Mouse (Mus musculus): Measurements from ENCODE around the gene Rab1a. TPM values are rescaled to one million over a fixed set of nuclear protein-coding genes. Genes with fewer than 3 reads are reported as not detected.

The Rab1a gene
- polyA plus RNA-seq, 1 experiment from 2014 or later = 205 TPM

- 61% methylated on average over 8 of the region's 8 CpGs for WGBS
- Histone ChIP-seq H3K36me3 (replicated peaks) (no peaks in the 10 kb centered on the region), H3K27me3 (replicated peaks; ENCODE audit: low read depth, poor library complexity, severe bottlenecking) (no peaks in the 10 kb centered on the region), H3K4me3 (no peak overlapping the region), H3K9me3 (no peaks in the 10 kb centered on the region), H3K27ac (replicated peaks) (no peak overlapping the region), H3K4me1 (peaks cover 8% of the 10 kb centered on the region; the same call in 1 of the 2 replicates)
- DNase-seq (ENCODE audit: low spot score) = no peak
These were observed 61.6 kb downstream of the Rab1a start for GRCm38 (mm10) chr11:20262628-20263380.

GRCm38 (mm10) chr11:20269885-20270284, 68.7 kb downstream of the Rab1a start:
- Histone ChIP-seq H3K4me1 (no peaks in the 10 kb centered on the region), H3K9me3 (no peaks in the 10 kb centered on the region), H3K27ac (replicated peaks) (no peak overlapping the region), H3K4me3 (no peak overlapping the region), H3K36me3 (replicated peaks) (no peaks in the 10 kb centered on the region), H3K27me3 (replicated peaks; ENCODE audit: low read depth, poor library complexity, severe bottlenecking) (no peaks in the 10 kb centered on the region)
- WGBS = 90% methylated on average over 6 of the region's 6 CpGs
- no peak for DNase-seq (ENCODE audit: low spot score)

- Histone ChIP-seq H3K4me3 (no peak overlapping the region), H3K27ac (replicated peaks) (no peak overlapping the region), H3K4me1 (no peaks in the 10 kb centered on the region), H3K27me3 (replicated peaks; ENCODE audit: low read depth, poor library complexity, severe bottlenecking) (no peaks in the 10 kb centered on the region), H3K9me3 (no peaks in the 10 kb centered on the region), H3K36me3 (replicated peaks) (no peaks in the 10 kb centered on the region)
- DNase-seq (ENCODE audit: low spot score) = no peak
- 77% methylated on average over 2 of the region's 2 CpGs for WGBS
These were observed 74.7 kb downstream of the Rab1a start for GRCm38 (mm10) chr11:20275974-20276373.

Other genes starting within 250 kb of the Rab1a start
- 111 and 114 TPM in 2 replicates for gene Actr2, start 88.5 kb upstream of the Rab1a start, polyA plus RNA-seq (2016; fragmentation: Nextera tagmentation; extraction: Ambion mirVana)
- 43.6 and 46.9 TPM in 2 replicates for gene Cep68, start 48.0 kb downstream of the Rab1a start, polyA plus RNA-seq (2016; fragmentation: Nextera tagmentation; extraction: Ambion mirVana)
- gene Slc1a4, start 131.3 kb downstream of the Rab1a start, polyA plus RNA-seq (2016; fragmentation: Nextera tagmentation; extraction: Ambion mirVana) = 13.5 TPM in 2 replicates